Mouse (Mus musculus) stomach, postnatal 0 days (tissue): ENCODE measurements at regions not wholly inside any gene's neighbourhood (a gene's known extent, or its start where the extent isn't known, plus 50 kb on each side); places are given as distances from the start of the nearest gene placed in this dataset.

ENCODE experiments used
- ATAC-seq: fragments of 200-750 bp; cut with Nextera tagmentation; 2 replicates; pipeline ENCODE4 v1.8.0; 2017; ENCODE audit not compliant: low FRiP score, low TSS enrichment
- DNase-seq: peaks from one replicate; pipeline ENCODE4 v3.0.0-alpha.2; 2016; ENCODE audit warnings: low spot score
- H3K27ac ChIP-seq: fragments of 300-500 bp; sonication (generic); replicated peaks from 2 replicates; pipeline ENCODE4 v1.5.1; 2014; ENCODE audit warnings: mild to moderate bottlenecking, control low read depth
- H3K27me3 ChIP-seq: fragments of 300-500 bp; sonication (generic); 2 replicates; pipeline ENCODE4 v1.6.1; 2014; ENCODE audit warnings: low read length; ENCODE audit not compliant: control insufficient read depth, insufficient read depth
- H3K36me3 ChIP-seq: fragments of 300-500 bp; sonication (generic); 2 replicates; pipeline ENCODE4 v1.6.1; 2014; ENCODE audit warnings: low read length, mixed read lengths; ENCODE audit not compliant: control insufficient read depth, insufficient read depth
- H3K4me1 ChIP-seq: fragments of 300-500 bp; sonication (generic); replicated peaks from 2 replicates; pipeline ENCODE4 v1.6.1; 2014; ENCODE audit warnings: antibody characterized with exemption; ENCODE audit not compliant: control insufficient read depth, insufficient read depth
- H3K4me2 ChIP-seq: fragments of 300-500 bp; sonication (generic); replicated peaks from 2 replicates; pipeline ENCODE4 v1.6.1; 2014; ENCODE audit warnings: low read depth, mild to moderate bottlenecking, control low read depth, moderate library complexity
- H3K4me3 ChIP-seq: fragments of 300-500 bp; sonication (generic); 2 replicates; pipeline ENCODE4 v1.5.1; 2014; ENCODE audit warnings: low read depth, low read length, control low read depth
- H3K9ac ChIP-seq: fragments of 300-500 bp; sonication (generic); 2 replicates; pipeline ENCODE4 v1.6.1; 2014; ENCODE audit warnings: mild to moderate bottlenecking, low read length, control low read depth, mixed read lengths
- H3K9me3 ChIP-seq: fragments of 300-500 bp; sonication (generic); 2 replicates; pipeline ENCODE4 v1.6.1; 2016; ENCODE audit warnings: low read length; ENCODE audit not compliant: control insufficient read depth
- CTCF ChIP-seq: IDR thresholded peaks from 2 replicates; pipeline ENCODE4 v1.5.1; 2016; ENCODE audit warnings: antibody characterized with exemption, low read depth, mild to moderate bottlenecking, moderate library complexity
- EP300 ChIP-seq: optimal IDR thresholded peaks from 2 replicates; pipeline ENCODE3; 2016; ENCODE audit warnings: antibody characterized with exemption
- WGBS: fragments of 180-500 bp; shearing (Covaris S2); extraction: QIAGEN DNeasy Blood & Tissue Kit; methylation state at CpG from one replicate; pipeline ENCODE4 v1.1.7; 2014; 5-methylcytosine and 5-hydroxymethylcytosine counted together

- peak; percentile 15 for DNase-seq
- Histone ChIP-seq H3K9me3 (no peaks in the 10 kb centered on the region), H3K4me1 (no peaks in the 10 kb centered on the region), H3K4me3 (no peak overlapping the region), H3K9ac (no peak overlapping the region), H3K36me3 (no peaks in the 10 kb centered on the region), H3K27ac (no peak overlapping the region), H3K27me3 (no peaks in the 10 kb centered on the region), H3K4me2 (no peak overlapping the region)
- TF ChIP-seq CTCF (peak; percentile 73), EP300 (no peak)
- ATAC-seq, result no peak
- 23% methylated on average over 5 of the region's 5 CpGs for WGBS
Observed at GRCm38 (mm10) chrX:150709416-150709815, 52.0 kb upstream of the Tro start.
